Comparison of ENCODE assay signal across 14 mouse cellular contexts in genomic region chr4:75713960-75714359, GRCm38 (mm10).
DNase-seq lines count a peak whose midpoint lies in the region; ATAC-seq and TF ChIP-seq lines count a peak whose summit lies in the region.
"Had no signal": no experiment of that assay in that cellular context is flagged by ENCODE, and none has a peak within 500 bp of the region (broad histone marks: within the 10 kb centered on the region; RNA-seq: fewer than 3 reads in every experiment).

No protein-coding gene starts in this region.

- no peak overlapping the region for H3K9ac ChIP-seq in kidney, embryonic 14.5 days (ENCODE audit: low read depth, low read length)
- no peak overlapping the region for H3K9ac ChIP-seq in stomach, postnatal 0 days (ENCODE audit: low read length)
- H3K9ac ChIP-seq: hindbrain, embryonic 14.5 days; midbrain, embryonic 15.5 days had no signal

- no peaks in the 10 kb centered on the region for H3K9me3 ChIP-seq in kidney, embryonic 14.5 days (ENCODE audit: control insufficient read depth, low read length)
- no peaks in the 10 kb centered on the region for H3K9me3 ChIP-seq in stomach, postnatal 0 days (ENCODE audit: control insufficient read depth, low read length)
- H3K9me3 ChIP-seq: midbrain, embryonic 15.5 days had no signal

- TF ChIP-seq CTCF in testis, adult 2 months (IDR thresholded peaks at IDR 0.05; ENCODE audit: control insufficient read depth, insufficient read depth, insufficient replicate concordance, low read depth, low read length): peak; percentile 6; the same call in 1 of the 2 replicates
- peak; percentile 25 for TF ChIP-seq CTCF in Patski (IDR thresholded peaks at IDR 0.05)
- TF ChIP-seq CTCF in stomach, postnatal 0 days (IDR thresholded peaks at IDR 0.05; ENCODE audit: low read depth): peak; percentile 66

- H3K4me2 ChIP-seq in kidney, embryonic 14.5 days (replicated peaks; ENCODE audit: low read depth, low read length): no peak overlapping the region
- no peak overlapping the region for H3K4me2 ChIP-seq in stomach, postnatal 0 days (replicated peaks; ENCODE audit: low read depth)
- H3K4me2 ChIP-seq: hindbrain, embryonic 14.5 days; midbrain, embryonic 15.5 days had no signal

- H3K36me3 ChIP-seq in kidney, embryonic 14.5 days (ENCODE audit: control insufficient read depth, insufficient read depth, low read length): no peaks in the 10 kb centered on the region
- no peaks in the 10 kb centered on the region for H3K36me3 ChIP-seq in testis, adult 2 months (ENCODE audit: control insufficient read depth, insufficient read depth, low read length)
- no peaks in the 10 kb centered on the region for H3K36me3 ChIP-seq in stomach, postnatal 0 days (ENCODE audit: control insufficient read depth, insufficient read depth, low read length)
- H3K36me3 ChIP-seq: midbrain, embryonic 15.5 days had no signal

- intact Hi-C loops in left cerebral cortex, postnatal 14 days (cut with DNase I): no loop called here

- TF ChIP-seq EP300 in stomach, postnatal 0 days (optimal IDR thresholded peaks at IDR 0.05): no peak

- H3K4me1 ChIP-seq in kidney, embryonic 14.5 days (ENCODE audit: control insufficient read depth, insufficient read depth, low read length): no peaks in the 10 kb centered on the region
- H3K4me1 ChIP-seq in testis, adult 2 months (ENCODE audit: control insufficient read depth, insufficient read depth, low read length): no peaks in the 10 kb centered on the region
- no peaks in the 10 kb centered on the region for H3K4me1 ChIP-seq in stomach, postnatal 0 days (replicated peaks; ENCODE audit: control insufficient read depth, insufficient read depth)
- H3K4me1 ChIP-seq: midbrain, embryonic 15.5 days had no signal

- H3K27ac ChIP-seq in kidney, embryonic 14.5 days (ENCODE audit: low read depth, low read length): no peak overlapping the region
- no peak overlapping the region for H3K27ac ChIP-seq in testis, adult 2 months (ENCODE audit: control insufficient read depth, insufficient read depth, low read depth, low read length)
- no peak overlapping the region for H3K27ac ChIP-seq in stomach, postnatal 0 days (replicated peaks)
- H3K27ac ChIP-seq: hindbrain, embryonic 14.5 days; midbrain, embryonic 15.5 days had no signal

- CTCF ChIA-PET in Patski (lab: Charles Lee): no interaction called here

- ATAC-seq in kidney, embryonic 14.5 days (ENCODE audit: low FRiP score, low TSS enrichment): no peak
- no peak for ATAC-seq in Patski
- ATAC-seq in stomach, postnatal 0 days (ENCODE audit: low FRiP score, low TSS enrichment): no peak
- ATAC-seq: midbrain, embryonic 15.5 days had no signal

- WGBS in kidney, embryonic 14.5 days: 74% methylated on average over 1 of the region's 1 CpGs
- 100% methylated on average over 1 of the region's 1 CpGs for WGBS in stomach, postnatal 0 days

- DNase-seq in kidney, adult 9 months: peak; percentile 4
- no peak for DNase-seq in testis, postnatal 14 days (ENCODE audit: low spot score)
- no peak for DNase-seq in Patski (ENCODE audit: low read depth, low spot score)
- DNase-seq in stomach, postnatal 0 days (ENCODE audit: low spot score): peak; percentile 13
- no peak for DNase-seq in left cerebral cortex, postnatal 14 days (ENCODE audit: low spot score in 2 of 2)
- DNase-seq: adrenal gland, postnatal 25 days; cerebellum, adult 11-12 months; gastrocnemius, postnatal 10 days; left cerebral cortex, postnatal 4 days; lung, postnatal 14 days had no signal

- H3K27me3 ChIP-seq in kidney, embryonic 14.5 days (ENCODE audit: control insufficient read depth, insufficient read depth, low read length): no peaks in the 10 kb centered on the region
- no peaks in the 10 kb centered on the region for H3K27me3 ChIP-seq in testis, adult 2 months (ENCODE audit: control insufficient read depth, insufficient read depth, low read length)
- H3K27me3 ChIP-seq in Patski: no peaks in the 10 kb centered on the region
- no peaks in the 10 kb centered on the region for H3K27me3 ChIP-seq in stomach, postnatal 0 days (ENCODE audit: control insufficient read depth, insufficient read depth, low read length)
- H3K27me3 ChIP-seq: midbrain, embryonic 15.5 days had no signal

- TF ChIP-seq POLR2A in testis, adult 2 months (IDR thresholded peaks at IDR 0.05; ENCODE audit: control insufficient read depth, low read depth, low read length): no peak

- no peak overlapping the region for H3K4me3 ChIP-seq in kidney, embryonic 14.5 days (ENCODE audit: low read length)
- H3K4me3 ChIP-seq in testis, adult 2 months (ENCODE audit: control insufficient read depth, low read depth, low read length): no peak overlapping the region
- no peak overlapping the region for H3K4me3 ChIP-seq in stomach, postnatal 0 days (ENCODE audit: low read depth, low read length)
- H3K4me3 ChIP-seq: midbrain, embryonic 15.5 days had no signal

- POLR2A ChIA-PET in Patski (lab: Charles Lee): no interaction called here

- in situ Hi-C loops in Patski (cut with MboI; ENCODE audit: low pct_unique_long_range_greater_than_20kb): no loop called here

Comparison
In these comparisons a context has a peak if more than half of its experiments do, and no peak if none do; other contexts are left out.
1. DNase-seq: peak in kidney, adult 9 months (single experiment) and stomach, postnatal 0 days (single experiment); none in testis, postnatal 14 days (single experiment), Patski (single experiment) and left cerebral cortex, postnatal 14 days (0 of 2).
2. CTCF ChIP-seq: peak in every context shown above with its lines; median percentile 66 in stomach, postnatal 0 days; 25 in Patski; 6 in testis, adult 2 months.